Mouse (Mus musculus): ENCODE measurements around the gene Rtp2.

Rtp2 gene

GRCm38 (mm10) chr16:23962401-23962800 lies 30.2 kb upstream of the Rtp2 start:
- 0 out of 2 replicates have a peak, but pooled peaks cover 3% of the 10 kb centered on the region for H3K27me3 ChIP-seq (ENCODE audit: insufficient read depth, low read length)
- H3K9me3 ChIP-seq (ENCODE audit: low read length), result no peaks in the 10 kb centered on the region
- TF ChIP-seq CTCF (conservative IDR thresholded peaks at IDR 0.05; ENCODE audit: low read length) (peak; percentile 35), POU5F1 (IDR thresholded peaks at IDR 0.05; ENCODE audit: borderline replicate concordance, low read length) (no peak), NANOG (IDR thresholded peaks at IDR 0.05; ENCODE audit: borderline replicate concordance, low read length) (no peak)
- H3K4me1 ChIP-seq (replicated peaks; ENCODE audit: low read depth, low read length), result no peaks in the 10 kb centered on the region
- H3K4me3 ChIP-seq (replicated peaks; ENCODE audit: low read length), result no peak overlapping the region
- no peaks in the 10 kb centered on the region for H3K36me3 ChIP-seq (ENCODE audit: insufficient read depth, low read length)

DNA sequence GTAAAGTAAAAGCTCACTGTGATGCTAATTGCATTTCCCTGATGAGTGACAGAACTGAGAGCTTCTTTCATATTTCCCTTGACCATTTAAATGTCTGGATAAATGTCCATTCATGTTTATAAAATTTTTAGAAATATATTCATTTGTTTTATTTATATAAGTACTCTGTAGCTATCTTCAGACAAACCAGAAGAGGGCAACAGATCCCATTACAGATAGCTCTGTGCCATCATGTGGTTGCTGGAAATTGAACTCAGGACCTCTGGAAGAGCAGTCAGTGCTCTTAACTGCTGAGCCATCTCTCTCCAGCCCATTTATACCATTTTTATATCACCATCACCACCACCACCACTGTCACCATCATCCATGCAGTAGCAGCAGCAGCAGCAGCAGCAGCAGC lies 26.7 kb upstream of the Rtp2 start:
- 0 out of 2 replicates have a peak, but pooled peaks cover 3% of the 10 kb centered on the region for H3K27me3 ChIP-seq (ENCODE audit: insufficient read depth, low read length)
- no peaks in the 10 kb centered on the region for H3K9me3 ChIP-seq (ENCODE audit: low read length)
- H3K36me3 ChIP-seq (ENCODE audit: insufficient read depth, low read length), result no peaks in the 10 kb centered on the region
- no peaks in the 10 kb centered on the region; the same call in 1 of the 2 replicates for H3K4me1 ChIP-seq (replicated peaks; ENCODE audit: low read depth, low read length)
- TF ChIP-seq POU5F1 (IDR thresholded peaks at IDR 0.05; ENCODE audit: borderline replicate concordance, low read length) (no peak), NANOG (IDR thresholded peaks at IDR 0.05; ENCODE audit: borderline replicate concordance, low read length) (no peak), CTCF (conservative IDR thresholded peaks at IDR 0.05; ENCODE audit: low read length) (no peak)
- no peak overlapping the region for H3K4me3 ChIP-seq (replicated peaks; ENCODE audit: low read length)

DNA sequence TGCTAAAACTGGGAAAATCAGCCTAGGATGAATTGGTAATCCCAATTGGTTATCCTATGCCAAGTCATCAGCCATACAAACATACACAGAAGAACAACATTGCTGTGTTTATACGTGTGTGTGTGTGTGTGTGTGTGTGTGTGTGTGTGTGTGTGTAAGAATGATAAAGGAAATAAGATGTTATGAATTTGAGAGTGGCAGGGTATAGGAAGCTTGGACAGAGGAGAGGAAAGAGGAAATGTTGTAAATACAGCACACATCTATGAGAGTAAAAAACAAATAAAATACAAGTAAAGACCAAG lies 21.7 kb upstream of the Rtp2 start:
- Histone ChIP-seq H3K36me3 (ENCODE audit: insufficient read depth, low read length) (no peaks in the 10 kb centered on the region), H3K9me3 (ENCODE audit: low read length) (no peaks in the 10 kb centered on the region), H3K27me3 (ENCODE audit: insufficient read depth, low read length) (no peaks in the 10 kb centered on the region), H3K4me3 (replicated peaks; ENCODE audit: low read length) (no peak overlapping the region), H3K4me1 (replicated peaks; ENCODE audit: low read depth, low read length) (peaks cover 7% of the 10 kb centered on the region)
- TF ChIP-seq POU5F1 (IDR thresholded peaks at IDR 0.05; ENCODE audit: borderline replicate concordance, low read length) (no peak), CTCF (conservative IDR thresholded peaks at IDR 0.05; ENCODE audit: low read length) (no peak), NANOG (IDR thresholded peaks at IDR 0.05; ENCODE audit: borderline replicate concordance, low read length) (no peak)

DNA sequence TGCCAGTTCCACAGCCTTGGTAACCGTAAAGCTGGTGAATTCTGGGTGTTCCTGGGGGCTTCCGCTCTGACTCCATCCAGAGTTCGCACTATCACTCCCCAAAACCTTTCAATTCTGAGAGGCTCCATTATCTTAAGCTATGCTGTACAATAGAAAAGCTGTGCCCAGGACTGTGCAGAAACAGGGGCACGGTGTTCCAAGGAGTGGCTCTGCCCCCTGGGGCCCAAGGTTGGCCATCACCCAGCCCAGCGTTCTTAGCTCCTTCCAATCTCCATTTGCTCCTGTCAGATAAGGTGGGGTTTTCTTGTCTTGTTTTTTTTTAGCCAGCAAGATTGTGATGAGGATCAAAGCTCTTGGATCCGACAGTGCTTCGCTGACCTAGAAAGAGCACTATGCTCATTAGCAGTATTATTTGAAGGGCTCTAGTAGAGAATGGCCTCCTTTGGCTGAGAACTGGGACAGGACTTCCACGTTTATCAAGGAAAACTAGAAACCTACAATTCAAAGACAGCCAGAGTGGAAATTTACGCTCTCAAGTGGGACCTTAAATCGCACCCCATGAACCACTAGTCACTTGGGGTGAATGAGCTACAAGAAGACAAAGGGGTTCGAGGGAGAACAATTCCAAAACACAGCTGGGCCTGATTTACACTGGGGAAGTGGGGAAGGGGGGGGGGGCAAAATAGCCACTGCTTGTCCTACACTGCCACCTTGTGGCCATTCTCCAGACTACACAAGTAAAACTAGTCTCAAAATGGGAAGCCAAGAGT lies 21.2 kb upstream of the Rtp2 start:
- Histone ChIP-seq H3K9me3 (ENCODE audit: low read length) (no peaks in the 10 kb centered on the region), H3K4me1 (replicated peaks; ENCODE audit: low read depth, low read length) (peaks cover 7% of the 10 kb centered on the region), H3K4me3 (replicated peaks; ENCODE audit: low read length) (no peak overlapping the region), H3K36me3 (ENCODE audit: insufficient read depth, low read length) (no peaks in the 10 kb centered on the region), H3K27me3 (ENCODE audit: insufficient read depth, low read length) (no peaks in the 10 kb centered on the region)
- TF ChIP-seq POU5F1 (IDR thresholded peaks at IDR 0.05; ENCODE audit: borderline replicate concordance, low read length), result no peak
- TF ChIP-seq NANOG (IDR thresholded peaks at IDR 0.05; ENCODE audit: borderline replicate concordance, low read length), result no peak
- peak; percentile 45 for TF ChIP-seq CTCF (conservative IDR thresholded peaks at IDR 0.05; ENCODE audit: low read length)

GRCm38 (mm10) chr16:23952101-23952727 lies 20.0 kb upstream of the Rtp2 start:
- H3K27me3 ChIP-seq (ENCODE audit: insufficient read depth, low read length), result no peaks in the 10 kb centered on the region
- no peaks in the 10 kb centered on the region for H3K36me3 ChIP-seq (ENCODE audit: insufficient read depth, low read length)
- TF ChIP-seq CTCF (conservative IDR thresholded peaks at IDR 0.05; ENCODE audit: low read length) (no peak), NANOG (IDR thresholded peaks at IDR 0.05; ENCODE audit: borderline replicate concordance, low read length) (no peak), POU5F1 (IDR thresholded peaks at IDR 0.05; ENCODE audit: borderline replicate concordance, low read length) (no peak)
- H3K9me3 ChIP-seq (ENCODE audit: low read length), result no peaks in the 10 kb centered on the region
- peaks cover 7% of the 10 kb centered on the region for H3K4me1 ChIP-seq (replicated peaks; ENCODE audit: low read depth, low read length)
- no peak overlapping the region for H3K4me3 ChIP-seq (replicated peaks; ENCODE audit: low read length)

- no peaks in the 10 kb centered on the region for H3K36me3 ChIP-seq (ENCODE audit: insufficient read depth, low read length)
- TF ChIP-seq NANOG (IDR thresholded peaks at IDR 0.05; ENCODE audit: borderline replicate concordance, low read length) (no peak), POU5F1 (IDR thresholded peaks at IDR 0.05; ENCODE audit: borderline replicate concordance, low read length) (no peak), CTCF (conservative IDR thresholded peaks at IDR 0.05; ENCODE audit: low read length) (no peak)
- H3K4me3 ChIP-seq (replicated peaks; ENCODE audit: low read length), result no peak overlapping the region
- no peaks in the 10 kb centered on the region for H3K4me1 ChIP-seq (replicated peaks; ENCODE audit: low read depth, low read length)
- peaks cover 9% of the 10 kb centered on the region for H3K9me3 ChIP-seq (ENCODE audit: low read length)
- no peaks in the 10 kb centered on the region for H3K27me3 ChIP-seq (ENCODE audit: insufficient read depth, low read length)
Observed at GRCm38 (mm10) chr16:23947654-23948053, 15.5 kb upstream of the Rtp2 start.

- H3K27me3 ChIP-seq (ENCODE audit: insufficient read depth, low read length), result no peaks in the 10 kb centered on the region
- no peaks in the 10 kb centered on the region for H3K4me1 ChIP-seq (replicated peaks; ENCODE audit: low read depth, low read length)
- H3K9me3 ChIP-seq (ENCODE audit: low read length), result peaks cover 9% of the 10 kb centered on the region
- H3K36me3 ChIP-seq (ENCODE audit: insufficient read depth, low read length), result no peaks in the 10 kb centered on the region
- TF ChIP-seq CTCF (conservative IDR thresholded peaks at IDR 0.05; ENCODE audit: low read length) (no peak), POU5F1 (IDR thresholded peaks at IDR 0.05; ENCODE audit: borderline replicate concordance, low read length) (no peak), NANOG (IDR thresholded peaks at IDR 0.05; ENCODE audit: borderline replicate concordance, low read length) (no peak)
- H3K4me3 ChIP-seq (replicated peaks; ENCODE audit: low read length), result no peak overlapping the region
Observed at GRCm38 (mm10) chr16:23944801-23945200, 12.6 kb upstream of the Rtp2 start.

GRCm38 (mm10) chr16:23934397-23934796 lies 2.2 kb upstream of the Rtp2 start:
- H3K36me3 ChIP-seq (ENCODE audit: insufficient read depth, low read length), result no peaks in the 10 kb centered on the region
- H3K4me1 ChIP-seq (replicated peaks; ENCODE audit: low read depth, low read length), result peaks cover 10% of the 10 kb centered on the region
- no peak overlapping the region for H3K4me3 ChIP-seq (replicated peaks; ENCODE audit: low read length)
- no peaks in the 10 kb centered on the region for H3K9me3 ChIP-seq (ENCODE audit: low read length)
- no peak for TF ChIP-seq NANOG (IDR thresholded peaks at IDR 0.05; ENCODE audit: borderline replicate concordance, low read length)
- H3K27me3 ChIP-seq (ENCODE audit: insufficient read depth, low read length), result 0 out of 2 replicates have a peak, but pooled peaks cover 4% of the 10 kb centered on the region

Data from E14TG2a.4 (cell line).